Mouse (Mus musculus) MEL (cell line): ENCODE measurements at regions not wholly inside any gene's neighbourhood (a gene's known extent, or its start where the extent isn't known, plus 50 kb on each side); places are given as distances from the start of the nearest gene placed in this dataset.

ENCODE experiments used
- DNase-seq: peaks from one replicate; pipeline ENCODE4 v3.0.0; 2011; ENCODE audit warnings: low read depth, low spot score
- H3K27ac ChIP-seq: 2 replicates; pipeline ENCODE4 v1.5.1; 2012; ENCODE audit warnings: low read depth, mild to moderate bottlenecking, control low read depth, low read length, moderate library complexity; ENCODE audit not compliant: control insufficient read depth
- H3K27me3 ChIP-seq, 2 experiments: fragments of 150-350 bp in 1 of 2; sonication (generic) in 1 of 2; 2 replicates each; pipeline ENCODE4 v1.6.1; 2012; ENCODE audit warnings: low read length in 2 of 2, mild to moderate bottlenecking in 2 of 2, improper control_type of control experiment in 1 of 2, moderate library complexity in 1 of 2; ENCODE audit not compliant: insufficient read depth in 2 of 2, control insufficient read depth in 1 of 2
- H3K36me3 ChIP-seq, 2 experiments: 2 replicates each; pipeline ENCODE4 v1.6.1; 2012 to 2014; ENCODE audit warnings: low read length in 2 of 2, improper control_type of control experiment in 1 of 2, inconsistent platforms in 1 of 2, mild to moderate bottlenecking in 1 of 2; ENCODE audit not compliant: insufficient read depth in 2 of 2, control insufficient read depth in 1 of 2
- H3K4me1 ChIP-seq, 2 experiments: fragments of 150-350 bp in 1 of 2; sonication (generic) in 1 of 2; 2 replicates each; pipeline ENCODE4 v1.6.1; 2012; ENCODE audit warnings: low read length in 2 of 2, improper control_type of control experiment in 1 of 2, mild to moderate bottlenecking in 1 of 2; ENCODE audit not compliant: insufficient read depth in 2 of 2, control insufficient read depth in 1 of 2
- H3K4me3 ChIP-seq, 2 experiments: fragments of 150-350 bp in 1 of 2; sonication (generic) in 1 of 2; 2 replicates each; pipeline ENCODE4 v1.5.1; 2012; ENCODE audit warnings: low read depth in 2 of 2, low read length in 2 of 2, mild to moderate bottlenecking in 2 of 2, moderate library complexity in 2 of 2, control low read depth in 1 of 2, improper control_type of control experiment in 1 of 2; ENCODE audit not compliant: control insufficient read depth in 1 of 2, insufficient read depth in 1 of 2
- H3K79me2 ChIP-seq: 2 replicates; pipeline ENCODE4 v1.6.1; 2012; ENCODE audit warnings: mild to moderate bottlenecking, low read length, moderate library complexity; ENCODE audit not compliant: control insufficient read depth, poor library complexity, insufficient read depth
- H3K9ac ChIP-seq: 2 replicates; pipeline ENCODE4 v1.6.1; 2012; ENCODE audit warnings: low read depth, mild to moderate bottlenecking, control low read depth, low read length, moderate library complexity; ENCODE audit not compliant: control insufficient read depth, poor library complexity, severe bottlenecking
- H3K9me3 ChIP-seq: fragments of 150-350 bp; sonication (generic); replicated peaks from 2 replicates; pipeline ENCODE4 v1.6.1; 2012; ENCODE audit warnings: mild to moderate bottlenecking, low read length, improper control_type of control experiment, moderate library complexity; ENCODE audit not compliant: insufficient read depth
- CHD1 ChIP-seq: IDR thresholded peaks from 2 replicates; pipeline ENCODE4 v1.6.1; 2012; ENCODE audit warnings: low read depth, mild to moderate bottlenecking, inconsistent platforms, low read length, improper control_type of control experiment
- CHD2 ChIP-seq: IDR thresholded peaks from 2 replicates; pipeline ENCODE4 v1.6.1; 2011; ENCODE audit warnings: low read length, improper control_type of control experiment
- CTCF ChIP-seq, 3 experiments: IDR thresholded peaks in 2 of 3; conservative IDR thresholded peaks in 1 of 3; 2 replicates each; pipeline ENCODE4 v1.5.1; 2011 to 2012; ENCODE audit warnings: low read length in 3 of 3, low read depth in 2 of 3, mild to moderate bottlenecking in 2 of 3, improper control_type of control experiment in 1 of 3, inconsistent platforms in 1 of 3, mixed read lengths in 1 of 3, moderate library complexity in 1 of 3; ENCODE audit not compliant: control insufficient read depth in 1 of 3, insufficient read depth in 1 of 3, poor library complexity in 1 of 3, severe bottlenecking in 1 of 3
- E2F4 ChIP-seq: IDR thresholded peaks from 2 replicates; pipeline ENCODE4 v1.6.1; 2011; ENCODE audit warnings: low read depth, low read length, improper control_type of control experiment, borderline replicate concordance
- EP300 ChIP-seq, 2 experiments: IDR thresholded peaks; 2 replicates each; pipeline ENCODE4 v1.6.1; 2011; ENCODE audit warnings: improper control_type of control experiment in 2 of 2, low read length in 2 of 2, low read depth in 1 of 2, mild to moderate bottlenecking in 1 of 2
- GATA1 ChIP-seq: IDR thresholded peaks from 2 replicates; pipeline ENCODE4 v1.6.1; 2011; ENCODE audit warnings: low read depth, low read length, improper control_type of control experiment
- JUND ChIP-seq: IDR thresholded peaks from 2 replicates; pipeline ENCODE4 v1.6.1; 2011; ENCODE audit warnings: low read depth, mild to moderate bottlenecking, improper control_type of control experiment, low read length
- KAT2A ChIP-seq: conservative IDR thresholded peaks from 2 replicates; pipeline ENCODE4 v1.6.1; 2012; ENCODE audit warnings: low read depth, low read length, improper control_type of control experiment, inconsistent platforms
- MAFK ChIP-seq: IDR thresholded peaks from 2 replicates; pipeline ENCODE4 v1.6.1; 2011; ENCODE audit warnings: low read depth, mild to moderate bottlenecking, low read length, improper control_type of control experiment, borderline replicate concordance
- MAX ChIP-seq: IDR thresholded peaks from 2 replicates; pipeline ENCODE4 v1.6.1; 2011; ENCODE audit warnings: low read length, improper control_type of control experiment
- MAZ ChIP-seq: IDR thresholded peaks from 2 replicates; pipeline ENCODE4 v1.6.1; 2012; ENCODE audit warnings: low read depth, mild to moderate bottlenecking, inconsistent platforms, low read length, improper control_type of control experiment
- MXI1 ChIP-seq: IDR thresholded peaks from 2 replicates; pipeline ENCODE4 v1.6.1; 2011; ENCODE audit warnings: mild to moderate bottlenecking, low read depth, low read length, improper control_type of control experiment
- NELFE ChIP-seq: IDR thresholded peaks from 2 replicates; pipeline ENCODE4 v1.6.1; 2011; ENCODE audit warnings: low read depth, low read length, improper control_type of control experiment
- NRF1 ChIP-seq: IDR thresholded peaks from 2 replicates; pipeline ENCODE4 v1.6.1; 2014; ENCODE audit warnings: low read depth, mild to moderate bottlenecking, inconsistent platforms, low read length, improper control_type of control experiment, moderate library complexity; ENCODE audit not compliant: poor library complexity, insufficient read depth, severe bottlenecking
- POLR2A ChIP-seq, 2 experiments: IDR thresholded peaks; 2 replicates each; pipeline ENCODE4 v1.6.1; 2011 to 2012; ENCODE audit warnings: low read length in 2 of 2, mild to moderate bottlenecking in 2 of 2, control low read depth in 1 of 2, improper control_type of control experiment in 1 of 2, low read depth in 1 of 2, moderate library complexity in 1 of 2; ENCODE audit not compliant: control insufficient read depth in 1 of 2, insufficient read depth in 1 of 2, poor library complexity in 1 of 2
- POLR2AphosphoS2 ChIP-seq: IDR thresholded peaks from 2 replicates; pipeline ENCODE4 v1.6.1; 2011; ENCODE audit warnings: low read length, improper control_type of control experiment
- RAD21 ChIP-seq: IDR thresholded peaks from 2 replicates; pipeline ENCODE4 v1.6.1; 2011; ENCODE audit warnings: mild to moderate bottlenecking, low read depth, low read length, improper control_type of control experiment
- SIN3A ChIP-seq: IDR thresholded peaks from 2 replicates; pipeline ENCODE4 v1.6.1; 2012; ENCODE audit warnings: low read length, improper control_type of control experiment, inconsistent platforms
- TBP ChIP-seq: IDR thresholded peaks from 2 replicates; pipeline ENCODE4 v1.8.0; 2011; ENCODE audit warnings: low read depth, low read length, improper control_type of control experiment
- USF1 ChIP-seq: IDR thresholded peaks from 2 replicates; pipeline ENCODE4 v1.6.1; 2014; ENCODE audit warnings: low read depth, mild to moderate bottlenecking, inconsistent platforms, low read length, improper control_type of control experiment, moderate library complexity
- USF2 ChIP-seq, 2 experiments: IDR thresholded peaks; 2 replicates each; pipeline ENCODE4 v1.6.1; 2011 to 2012; ENCODE audit warnings: improper control_type of control experiment in 2 of 2, low read length in 2 of 2, borderline replicate concordance in 1 of 2, inconsistent platforms in 1 of 2, low read depth in 1 of 2, mild to moderate bottlenecking in 1 of 2; ENCODE audit not compliant: insufficient read depth in 1 of 2
- ZC3H11A ChIP-seq: IDR thresholded peaks from 2 replicates; pipeline ENCODE4 v1.6.1; 2012; ENCODE audit warnings: low read depth, mild to moderate bottlenecking, inconsistent platforms, low read length, improper control_type of control experiment
- ZKSCAN1 ChIP-seq: IDR thresholded peaks from 2 replicates; pipeline ENCODE4 v1.6.1; 2012; ENCODE audit warnings: low read depth, mild to moderate bottlenecking, inconsistent platforms, low read length, improper control_type of control experiment, moderate library complexity
- ZMIZ1 ChIP-seq: IDR thresholded peaks from 2 replicates; pipeline ENCODE4 v1.6.1; 2012; ENCODE audit warnings: low read depth, mild to moderate bottlenecking, inconsistent platforms, low read length, improper control_type of control experiment, moderate library complexity
- ZNF384 ChIP-seq: IDR thresholded peaks from 2 replicates; pipeline ENCODE4 v1.6.1; 2012; ENCODE audit warnings: low read depth, mild to moderate bottlenecking, inconsistent platforms, low read length, improper control_type of control experiment

- H3K9ac ChIP-seq: no peak overlapping the region
- TF ChIP-seq RAD21 (no peak), USF2 (IDR thresholded peaks at IDR 0.05; ENCODE audit: borderline replicate concordance in 1 of 2, insufficient read depth in 1 of 2, low read depth in 1 of 2, low read length in 2 of 2) (no peak), TBP (no peak), POLR2A (IDR thresholded peaks at IDR 0.05; ENCODE audit: control insufficient read depth in 1 of 2, insufficient read depth in 1 of 2, low read depth in 1 of 2, low read length in 2 of 2, poor library complexity in 1 of 2) (no peak), CHD1 (no peak), KAT2A (no peak), USF1 (no peak), ZKSCAN1 (no peak), E2F4 (no peak), MXI1 (no peak), NELFE (no peak), CTCF (IDR thresholded peaks at IDR 0.05 in 2 of 3, conservative IDR thresholded peaks at IDR 0.05 in 1 of 3; ENCODE audit: control insufficient read depth in 1 of 3, insufficient read depth in 1 of 3, low read depth in 2 of 3, low read length in 3 of 3, poor library complexity in 1 of 3, severe bottlenecking in 1 of 3) (no peak)
- TF ChIP-seq, all 39 proteins: peak for 0
- Histone ChIP-seq H3K9me3 (no peaks in the 10 kb centered on the region), H3K79me2 (no peaks in the 10 kb centered on the region), H3K4me3 (no peak overlapping the region), H3K27ac (no peak overlapping the region), H3K36me3 (no peaks in the 10 kb centered on the region), H3K4me1 (no peaks in the 10 kb centered on the region), H3K27me3 (no peaks in the 10 kb centered on the region)
- DNase-seq: no peak
Observed at GRCm38 (mm10) chr9:41737671-41738070, 386.4 kb downstream of the Sorl1 start.

- Histone ChIP-seq H3K27me3 (no peaks in the 10 kb centered on the region), H3K79me2 (no peaks in the 10 kb centered on the region), H3K4me1 (no peaks in the 10 kb centered on the region), H3K4me3 (no peak overlapping the region), H3K9me3 (no peaks in the 10 kb centered on the region), H3K36me3 (no peaks in the 10 kb centered on the region), H3K9ac (no peak overlapping the region), H3K27ac (no peak overlapping the region)
- TF ChIP-seq NRF1 (no peak), MAFK (no peak), POLR2A (IDR thresholded peaks at IDR 0.05; ENCODE audit: control insufficient read depth in 1 of 2, insufficient read depth in 1 of 2, low read depth in 1 of 2, low read length in 2 of 2, poor library complexity in 1 of 2) (no peak), MAZ (no peak), NELFE (no peak), CTCF (IDR thresholded peaks at IDR 0.05 in 2 of 3, conservative IDR thresholded peaks at IDR 0.05 in 1 of 3; ENCODE audit: control insufficient read depth in 1 of 3, insufficient read depth in 1 of 3, low read depth in 2 of 3, low read length in 3 of 3, poor library complexity in 1 of 3, severe bottlenecking in 1 of 3) (no peak), SIN3A (no peak), ZMIZ1 (no peak), KAT2A (no peak), JUND (no peak), MXI1 (no peak), MAX (no peak), GATA1 (no peak), CHD2 (no peak), ZNF384 (no peak), EP300 (IDR thresholded peaks at IDR 0.05; ENCODE audit: low read depth in 1 of 2, low read length in 2 of 2) (no peak), ZC3H11A (no peak), TBP (no peak), POLR2AphosphoS2 (no peak)
- no peak for DNase-seq
Observed at GRCm38 (mm10) chr9:41736881-41737280, 387.2 kb downstream of the Sorl1 start.
